Mouse (Mus musculus) left cerebral cortex, adult 18-20 months (tissue): Measurements from ENCODE around the gene Clec18a. TPM values are rescaled to one million over a fixed set of nuclear protein-coding genes. Genes with fewer than 3 reads are reported as not detected.
"Not testable (repeated sequence)": the region's sequence is repeated elsewhere in the genome, so short reads cannot be mapped to it uniquely, and the experiment has no call there.

Experiments used
- DNase-seq, 2 experiments: peaks; one replicate each; pipeline ENCODE4 v3.0.0; 2021 to 2022; ENCODE audit warnings: low spot score in 2 of 2, mixed read lengths in 1 of 2
- long read RNA-seq, 2 experiments: library from polyadenylated mRNA; stranded (forward); transcript quantifications; one replicate each; pipeline ENCODE4 v2.0.0; 2021
- total RNA-seq, 2 experiments: library from RNA; stranded (reverse); gene quantifications; 2 replicates each; pipeline ENCODE4 v1.2.3; 2021

Clec18a gene
- 1 to 10 TPM; 3.6 to 5.5 TPM for total RNA-seq
- long read RNA-seq, experiment 1, partial matches to known transcripts, result 6 of 12 reads
- long read RNA-seq, experiment 1, other reads (novel, unspliced or antisense), result 5 of 12 reads
- long read RNA-seq, experiment 2, partial matches to known transcripts, result 1 of 9 reads
- long read RNA-seq, experiment 2, other reads (novel, unspliced or antisense), result 5 of 9 reads

DNA sequence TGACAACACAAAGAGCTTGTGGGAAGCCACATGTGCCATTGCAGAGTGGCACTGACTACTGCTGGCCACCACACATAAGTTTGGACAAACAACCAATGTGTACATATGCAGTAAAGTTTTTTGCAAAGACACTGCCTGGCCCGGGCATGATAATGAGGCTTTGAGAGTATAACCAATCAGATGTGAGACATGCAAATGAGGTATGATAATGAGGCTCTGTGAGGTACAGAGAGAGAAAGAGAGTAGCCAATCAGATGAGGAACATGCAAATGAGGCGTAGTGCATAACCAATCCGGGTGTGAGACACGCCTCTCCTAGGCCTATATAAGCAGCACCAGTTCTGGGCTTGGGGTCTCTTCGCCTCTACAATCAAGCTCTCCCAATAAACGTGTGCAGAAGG, at the start of gene Clec18a:
Clec18a (minus strand) TSS at position 101 of the 400 bp plus-strand sequence.
- not testable (repeated sequence) for DNase-seq

DNA sequence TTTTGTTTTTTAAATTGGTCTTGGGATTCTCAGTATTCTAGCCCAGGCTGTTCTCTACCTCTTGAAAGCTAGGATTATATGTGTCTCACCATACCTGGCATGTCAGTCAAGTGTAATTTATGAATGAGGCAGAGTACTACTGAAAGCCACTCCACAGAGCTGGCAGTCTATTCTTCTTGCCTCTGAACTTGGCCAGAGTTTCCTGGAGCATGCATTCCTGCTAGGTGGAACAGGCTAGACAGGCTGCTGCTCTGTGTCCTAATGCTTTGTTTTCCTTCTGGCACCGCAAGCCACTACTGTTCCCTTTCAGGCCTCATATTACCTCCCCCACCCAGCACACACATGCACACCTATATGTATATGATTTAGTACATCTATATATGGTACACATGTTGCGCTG, 38.5 kb upstream of the Clec18a start:
- DNase-seq, result no peak

DNA sequence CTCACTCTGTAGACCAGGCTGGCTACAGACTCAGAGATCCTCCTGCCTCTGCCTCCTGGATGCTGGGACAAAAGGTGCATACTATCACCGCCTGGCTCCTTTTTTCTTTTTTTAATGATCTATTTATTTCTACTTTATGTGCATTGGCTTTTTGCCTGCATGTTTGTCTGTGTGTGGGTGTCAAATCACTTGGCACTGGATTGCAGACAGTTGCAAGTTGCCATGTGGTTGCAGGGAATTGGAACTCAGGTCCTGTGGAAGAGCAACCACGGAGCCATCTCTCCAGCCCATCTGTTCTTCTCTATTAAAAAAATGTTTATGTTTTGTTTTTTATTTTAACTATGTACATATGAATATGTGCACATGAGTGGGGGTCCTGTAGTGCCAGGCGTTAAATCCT, 27.3 kb upstream of the Clec18a start:
- no peak for DNase-seq

DNA sequence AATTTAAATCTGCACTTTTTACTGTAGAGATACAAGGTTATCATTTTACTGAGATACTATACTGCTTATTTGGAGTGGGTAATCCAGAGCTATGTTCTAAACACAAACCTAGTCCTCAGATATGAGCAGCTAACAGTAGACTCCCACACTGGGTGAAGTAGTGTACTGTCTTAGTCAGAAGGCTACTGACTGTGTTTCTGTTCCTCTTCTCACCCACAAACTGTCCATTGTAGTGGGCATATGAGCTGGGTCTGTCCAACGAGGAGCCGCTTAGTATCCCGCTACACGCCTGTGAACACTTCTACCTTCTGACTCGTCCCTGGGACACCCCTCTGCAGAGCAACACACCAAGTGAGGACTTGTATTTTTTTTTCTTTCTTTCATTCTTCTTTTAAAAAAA, 22.7 kb upstream of the Clec18a start:
- no peak for DNase-seq

DNA sequence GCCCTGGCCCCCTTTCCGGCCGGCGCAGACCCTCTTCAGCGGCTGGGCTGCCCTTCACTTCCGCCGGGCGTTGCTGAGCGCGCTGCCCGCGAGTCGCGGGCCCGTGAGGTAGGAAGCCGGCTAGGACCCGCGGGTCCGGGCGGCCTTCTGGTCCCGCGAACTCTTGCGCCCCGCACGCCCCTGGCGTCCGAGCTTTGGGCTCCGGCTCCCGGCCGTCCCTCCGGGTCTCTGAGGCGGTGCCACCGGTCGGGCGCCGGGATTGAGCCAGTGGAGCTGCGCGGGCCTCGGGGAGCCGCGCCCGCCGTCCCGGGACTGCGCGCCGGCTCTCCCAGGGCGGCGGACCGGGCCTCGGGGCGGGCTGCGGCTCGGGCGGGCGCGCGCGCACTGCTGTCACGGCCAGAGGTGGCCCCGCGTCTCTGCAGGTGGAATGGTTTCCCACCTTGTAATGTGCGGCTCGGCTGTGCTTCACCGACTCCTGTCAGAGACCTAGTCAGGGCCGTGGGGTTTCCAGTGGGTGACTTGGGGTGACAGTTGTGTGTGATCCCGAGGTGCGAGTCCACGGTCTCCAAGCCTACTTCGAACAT, 2.6 kb upstream of the Clec18a start:
- DNase-seq, result not testable (repeated sequence)

DNA sequence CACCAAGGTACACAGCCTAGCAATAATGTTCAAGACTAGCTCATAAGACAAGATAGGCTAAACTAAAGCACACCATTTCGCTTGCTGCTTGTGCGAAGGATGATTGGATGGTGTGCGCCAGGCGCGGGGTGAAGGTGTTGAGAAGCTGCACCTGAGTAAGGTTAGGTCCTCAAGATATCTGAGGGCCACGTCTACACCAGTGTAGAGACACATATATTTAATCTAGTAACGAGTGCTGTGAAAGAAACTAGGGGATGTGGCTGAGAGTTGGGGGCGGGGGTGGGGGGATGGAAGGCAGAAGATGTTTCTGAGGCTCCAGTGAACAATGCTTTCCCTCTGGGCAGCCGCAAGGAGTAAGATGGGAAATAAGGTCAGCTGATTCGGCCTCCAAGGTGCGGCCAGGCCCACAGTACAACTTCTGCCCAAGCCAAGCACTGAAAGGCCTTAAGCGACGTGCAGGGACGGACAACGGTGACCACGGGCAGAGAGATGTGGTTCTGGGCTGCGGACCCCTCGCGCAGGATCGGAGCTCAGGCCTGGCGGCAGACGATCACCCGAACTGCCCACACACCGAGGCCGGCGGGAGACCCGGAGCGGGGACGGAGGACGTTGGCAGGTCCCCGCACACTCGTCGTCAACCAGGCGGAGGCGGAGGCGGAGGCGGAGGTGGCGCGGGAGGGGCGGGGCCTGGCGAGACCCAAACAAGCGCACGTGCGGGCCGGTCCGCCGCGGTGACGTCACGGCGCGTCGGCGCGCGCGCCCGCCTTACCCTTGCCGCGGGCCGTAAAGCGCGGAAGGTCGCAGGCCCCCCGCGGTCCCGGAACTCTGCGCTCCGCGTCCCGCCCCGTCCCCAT, 1.9 kb upstream of the Clec18a start, which contains the start of gene Pdpr:
Pdpr (plus strand) TSS at position 766 of the 854 bp plus-strand sequence.
- DNase-seq, result peak; percentile 83 to 92

DNA sequence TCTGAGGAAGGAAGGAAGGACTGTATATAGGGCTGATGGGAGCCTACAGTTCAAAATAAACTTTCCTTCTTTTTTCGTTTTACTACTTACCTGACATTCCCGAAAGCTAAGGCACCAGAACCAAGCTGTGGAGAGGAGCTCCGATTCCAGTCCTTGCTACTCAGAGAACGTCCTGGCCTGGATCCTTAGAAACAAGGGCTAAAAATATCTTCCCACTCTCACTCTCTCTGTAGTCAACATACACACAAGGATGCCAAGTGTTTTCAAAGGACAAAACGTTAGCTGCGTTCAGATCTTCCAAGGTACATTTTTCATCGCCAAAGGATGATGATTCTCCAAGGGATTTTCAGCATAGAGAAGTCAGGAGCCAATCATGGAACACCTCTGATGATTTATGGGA, 520 bp downstream of the Clec18a start:
- no peak for DNase-seq

DNA sequence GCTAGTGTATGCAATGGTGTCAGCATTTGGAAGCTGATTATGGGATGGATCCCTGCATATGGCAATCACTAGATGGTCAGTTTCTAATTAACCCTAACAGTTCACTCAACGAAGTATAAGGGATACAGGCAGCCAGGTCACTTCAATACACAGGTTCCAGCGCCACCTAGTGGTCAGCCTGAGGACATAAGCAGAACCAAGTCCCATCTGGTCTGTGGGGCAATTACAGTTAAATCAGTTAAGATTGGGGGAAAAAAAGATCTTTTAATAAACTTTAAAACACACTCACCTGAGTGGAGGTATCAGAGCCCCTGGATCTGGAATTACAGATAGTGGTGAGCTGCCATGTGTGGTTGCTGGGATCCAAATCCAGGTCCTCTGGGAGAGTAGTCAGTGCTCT, 2.1 kb downstream of the Clec18a start:
- DNase-seq, result peak; percentile 70 to 76

DNA sequence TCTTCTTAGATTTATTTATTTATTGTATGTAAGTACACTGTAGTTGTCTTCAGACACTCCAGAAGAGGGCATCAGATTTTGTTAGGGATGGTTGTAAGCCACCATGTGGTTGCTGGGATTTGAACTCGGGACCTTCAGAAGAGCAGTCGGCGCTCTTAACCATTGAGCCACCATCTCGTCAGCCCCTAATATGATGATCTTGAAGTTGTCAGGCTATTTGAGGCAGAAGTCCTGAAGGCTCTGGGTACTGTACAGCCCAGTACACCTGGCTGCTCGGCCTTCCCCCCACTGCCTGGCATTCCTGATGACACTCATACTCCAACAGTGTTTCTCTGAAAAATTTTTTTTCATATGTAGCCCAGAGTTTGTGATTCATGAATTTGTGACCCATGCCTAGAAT, 8.3 kb downstream of the Clec18a start:
- DNase-seq, result not testable (repeated sequence)

DNA sequence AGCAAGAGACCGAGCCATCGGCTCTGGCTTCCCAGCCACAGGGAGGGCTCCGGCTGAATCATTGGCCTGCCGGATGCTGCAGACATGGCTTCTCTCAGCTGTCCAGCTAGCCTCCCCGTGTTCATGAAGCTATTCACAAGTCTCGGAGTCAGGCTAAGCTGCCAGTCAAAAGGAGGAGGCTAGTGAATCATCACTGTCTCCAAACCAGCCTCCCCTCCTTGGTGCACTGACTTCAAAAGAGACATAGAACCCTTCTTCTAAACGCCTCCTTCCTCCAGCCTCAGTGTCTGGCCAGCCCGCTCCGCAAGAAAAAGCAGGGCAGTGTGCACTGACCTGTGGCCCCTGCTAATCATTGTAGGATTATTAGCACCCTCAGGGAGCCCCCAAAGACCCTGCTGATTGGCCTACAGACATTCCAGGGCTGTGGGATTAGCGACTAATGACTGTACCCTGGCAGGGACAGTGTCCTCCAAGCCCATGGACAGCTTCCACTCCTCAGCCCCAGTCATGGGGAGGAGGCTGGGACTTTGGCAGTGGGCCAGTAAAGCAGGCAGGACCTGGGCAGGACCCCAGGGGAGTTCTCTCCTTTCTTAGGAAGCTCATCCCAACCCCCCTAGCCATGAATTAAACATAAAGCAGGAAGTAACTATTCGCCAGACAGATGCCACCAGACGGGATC, 10.5 kb downstream of the Clec18a start:
- DNase-seq, result no peak

DNA sequence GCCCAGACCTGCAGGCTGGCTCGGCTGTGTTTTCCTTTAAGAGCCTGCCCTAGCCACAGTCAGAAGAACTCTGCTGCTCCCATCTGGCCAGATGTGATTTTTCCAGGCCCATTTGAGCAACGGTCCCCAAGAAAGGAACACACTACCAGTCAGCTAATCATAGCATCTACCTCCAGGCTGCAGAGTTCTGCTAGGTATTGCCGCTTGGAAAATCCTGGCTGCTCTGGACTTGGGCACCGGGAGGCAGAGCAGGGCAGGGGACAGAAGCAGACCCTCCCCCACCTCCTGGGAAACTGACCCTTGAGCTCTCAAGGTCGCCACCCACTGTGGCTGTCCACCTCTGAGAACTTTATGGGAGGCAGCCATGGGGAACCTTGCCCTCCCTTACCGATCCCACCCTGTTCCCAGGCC, 12.4 kb downstream of the Clec18a start:
- no peak for DNase-seq

DNA sequence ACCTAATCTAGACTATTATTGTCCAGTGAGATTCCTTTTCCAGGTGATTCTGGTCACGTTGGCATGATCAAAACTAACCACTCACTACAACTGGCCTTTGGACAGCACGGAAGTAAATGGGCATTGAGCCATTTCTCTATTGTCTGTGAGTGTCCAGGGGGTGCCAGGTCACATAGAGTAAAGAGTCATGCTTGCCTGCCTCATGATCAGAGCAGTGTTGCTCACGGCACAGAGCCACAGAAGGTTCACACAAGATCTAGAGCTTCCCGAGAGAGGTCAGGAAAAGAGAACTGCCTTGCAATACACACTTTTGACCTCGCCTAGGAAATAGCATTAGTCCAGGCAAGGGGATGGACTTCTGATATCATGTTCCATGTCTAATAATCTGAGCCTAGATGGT, 12.8 kb downstream of the Clec18a start:
- no peak for DNase-seq

DNA sequence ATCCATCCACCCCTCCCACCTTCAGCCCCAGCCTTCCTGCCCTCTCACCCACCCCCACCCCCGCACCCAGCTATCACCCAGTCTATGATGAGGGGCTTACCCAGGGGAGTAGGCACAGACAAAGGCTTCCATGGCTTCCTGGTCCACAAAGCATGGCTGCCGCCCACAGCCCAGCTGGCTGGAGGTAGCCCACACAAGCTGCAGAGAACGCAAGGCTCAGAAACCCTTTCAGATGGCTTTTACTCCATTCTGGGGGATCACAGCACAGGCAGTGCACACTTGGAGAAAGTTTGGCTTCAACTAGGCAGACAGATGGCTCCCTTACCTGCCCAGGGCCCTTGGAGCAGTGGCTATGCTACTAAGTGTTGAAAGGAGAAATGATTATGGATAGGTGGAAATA, 16.3 kb downstream of the Clec18a start:
- peak; percentile 63 to 81 for DNase-seq

DNA sequence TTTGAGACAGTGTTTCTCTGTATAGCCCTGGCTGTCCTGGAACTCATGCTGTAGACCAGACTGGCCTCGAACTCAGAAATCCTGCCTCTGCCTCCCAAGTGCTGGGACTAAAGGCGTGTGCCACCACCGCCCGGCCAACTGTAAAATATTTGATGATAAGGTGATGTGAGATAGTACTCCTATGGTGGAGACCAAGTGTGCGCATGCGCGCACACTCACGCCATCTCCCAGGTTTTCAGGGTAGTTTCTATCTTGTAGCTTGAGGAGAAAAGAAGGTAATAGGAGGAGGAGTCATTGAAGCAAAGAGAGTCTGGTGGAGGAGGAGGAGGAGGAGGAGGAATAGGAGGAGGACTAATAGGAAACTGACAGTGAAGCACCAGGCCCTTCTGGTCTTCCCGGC, 23.6 kb downstream of the Clec18a start:
- not testable (repeated sequence) for DNase-seq

DNA sequence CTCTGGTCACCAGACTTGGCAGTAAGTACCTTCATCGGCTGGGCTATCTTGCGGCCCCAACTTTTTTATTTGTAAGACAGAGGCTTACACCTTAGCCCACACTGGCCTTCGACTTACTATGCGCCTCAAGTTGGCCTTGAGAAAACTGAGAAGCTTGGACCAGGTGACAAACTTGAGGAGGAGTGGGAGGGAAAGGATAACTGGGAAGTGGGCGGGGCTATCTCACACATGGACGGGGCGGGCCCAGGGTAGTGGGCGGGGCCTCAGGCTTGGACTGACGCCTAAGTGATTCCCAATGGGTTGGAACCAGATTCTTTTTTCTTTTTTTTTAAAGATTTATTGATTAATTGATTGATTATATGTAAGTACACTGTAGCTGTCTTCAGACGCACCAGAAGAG, 24.8 kb downstream of the Clec18a start:
- DNase-seq, result no peak

DNA sequence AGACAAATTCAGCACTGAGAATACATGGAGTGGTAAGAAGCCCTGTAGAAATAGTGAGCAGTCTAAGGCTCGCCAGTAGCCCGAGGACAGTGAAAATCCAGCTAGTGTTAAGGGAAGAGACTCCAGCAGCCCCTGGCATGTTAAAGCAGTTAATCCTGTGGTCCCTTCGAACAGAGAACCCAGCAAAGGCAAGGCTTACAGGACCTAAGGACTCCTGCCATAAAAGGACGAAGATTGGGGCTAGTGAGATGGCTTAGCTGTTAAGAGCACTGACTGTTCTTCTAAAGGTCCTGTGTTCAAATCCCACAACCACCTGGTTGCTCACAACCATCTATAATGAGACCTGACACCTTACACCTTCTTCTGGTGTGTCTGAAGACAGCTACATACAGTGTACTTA, 25.9 kb downstream of the Clec18a start:
- DNase-seq, result no peak

DNA sequence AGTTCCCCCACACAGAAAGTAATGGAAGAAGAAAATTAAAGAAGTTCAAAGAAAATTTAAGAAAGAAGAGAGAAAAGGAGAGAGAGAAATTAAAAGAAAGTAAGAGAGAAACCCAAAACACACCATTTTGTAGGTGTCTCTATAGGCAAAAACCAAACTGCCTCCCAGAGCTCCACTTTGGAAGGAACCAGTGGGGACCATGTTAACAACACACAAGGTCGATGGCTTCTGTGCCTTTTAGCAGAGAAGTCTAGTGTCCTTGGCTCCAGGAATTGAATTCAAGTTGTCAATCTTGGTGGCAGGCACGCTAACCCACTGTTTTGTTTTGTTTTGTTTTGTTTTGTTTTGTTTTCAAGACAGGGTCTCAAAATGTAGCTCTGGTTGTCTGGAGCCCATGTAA, 29.3 kb downstream of the Clec18a start:
- DNase-seq, result no peak

DNA sequence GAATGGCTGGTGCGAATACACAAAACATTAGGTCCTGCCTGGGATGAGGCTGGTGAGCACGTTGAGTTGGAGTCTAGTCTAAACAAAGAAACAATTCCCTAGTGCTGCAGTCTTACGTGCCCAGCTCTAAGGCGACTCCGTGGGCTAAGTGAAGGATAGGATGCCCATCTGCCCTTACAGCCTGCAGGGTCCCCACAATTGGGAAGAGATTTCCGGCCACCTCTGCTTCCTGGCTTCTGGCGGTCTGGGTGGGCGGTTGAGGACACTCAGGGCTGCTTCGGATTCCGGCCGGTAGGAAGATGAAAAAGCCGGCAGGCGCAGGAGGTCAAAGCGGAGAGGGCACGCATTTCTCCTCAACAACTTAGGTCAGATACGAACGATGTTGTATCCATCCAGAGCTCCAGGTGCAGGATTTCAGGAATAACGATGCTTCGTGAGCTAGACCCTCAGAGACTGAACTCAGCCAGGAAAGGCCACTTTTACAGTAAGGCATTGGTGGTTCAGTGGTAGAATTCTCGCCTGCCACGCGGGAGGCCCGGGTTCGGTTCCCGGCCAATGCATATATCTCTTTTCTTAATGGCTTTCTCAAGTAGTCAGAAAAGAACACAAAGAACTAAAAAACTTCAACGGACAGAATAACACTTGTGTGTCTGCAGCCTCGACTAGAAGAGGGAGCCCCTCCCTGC, 30.0 kb downstream of the Clec18a start:
- DNase-seq, result peak; percentile 94 to 98

DNA sequence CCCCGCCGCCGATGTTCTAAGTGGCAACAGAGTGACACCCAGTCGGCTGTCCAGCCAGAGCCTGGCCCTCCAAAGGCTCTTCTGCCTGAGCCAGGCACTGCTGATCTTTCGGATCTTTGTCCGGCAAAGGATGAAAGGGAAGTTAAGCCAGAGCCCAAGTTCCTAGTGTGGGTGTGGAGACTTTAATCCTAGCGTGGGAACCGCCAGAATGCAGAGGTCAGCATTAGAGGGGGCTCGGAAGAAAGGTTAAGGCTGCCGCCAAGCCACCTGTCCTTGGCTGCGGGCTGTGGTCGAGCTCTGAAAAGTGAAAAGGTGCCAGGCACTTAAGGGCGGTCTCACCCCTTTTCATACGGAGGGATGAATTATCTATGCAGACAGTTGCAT, 30.5 kb downstream of the Clec18a start:
- peak in 1 of 2 experiments; percentile 19 for DNase-seq

DNA sequence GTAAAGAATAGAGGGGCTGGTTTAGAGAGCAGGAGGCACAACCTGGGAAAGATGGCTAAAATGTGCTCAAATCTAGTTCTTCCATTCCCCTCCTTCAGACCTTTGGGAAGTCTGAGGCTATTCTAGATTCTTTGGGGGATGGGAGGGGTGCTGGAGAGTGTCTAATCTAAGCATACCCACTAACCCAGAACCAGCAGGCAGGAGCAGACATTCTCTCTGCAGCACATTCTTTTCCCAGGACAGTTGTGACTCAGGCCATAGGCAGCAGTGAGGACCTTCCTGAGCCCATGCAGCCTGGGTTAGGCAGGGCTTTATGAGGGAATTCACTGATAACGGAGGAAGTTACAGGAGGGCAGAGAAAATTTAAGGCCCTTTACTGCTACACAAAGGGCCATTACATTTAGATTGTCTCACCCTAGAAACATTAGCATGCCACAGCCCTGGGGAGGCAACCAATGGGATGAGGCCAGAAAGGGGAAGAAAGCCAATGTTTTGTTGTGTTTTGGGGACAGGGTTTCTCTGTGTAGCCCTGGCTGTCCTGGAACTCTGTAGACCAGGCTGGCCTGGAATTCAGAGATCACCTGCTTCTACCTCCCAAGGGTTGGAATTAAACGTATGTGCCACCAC, 33.2 kb downstream of the Clec18a start:
- no peak for DNase-seq
